Mouse (Mus musculus) forebrain, postnatal 0 days (tissue): ENCODE results near the gene Slirp. TPM values are rescaled to one million over a fixed set of nuclear protein-coding genes. Genes with fewer than 3 reads are reported as not detected.

Experiments used
- ATAC-seq: fragments of 200-750 bp; cut with Nextera tagmentation; 2 replicates; pipeline ENCODE4 v1.8.0; 2017; ENCODE audit warnings: mild to moderate bottlenecking, moderate library complexity
- DNase-seq: peaks from one replicate; pipeline ENCODE4 v3.0.0-alpha.2; 2015
- H3K27ac ChIP-seq: fragments of 300-500 bp; sonication (generic); 2 replicates; pipeline ENCODE4 v1.5.1; 2014; ENCODE audit warnings: low read depth, mild to moderate bottlenecking, antibody characterized with exemption, low read length, moderate library complexity, mixed read lengths
- H3K27me3 ChIP-seq: fragments of 300-500 bp; sonication (generic); 2 replicates; pipeline ENCODE4 v1.6.1; 2014; ENCODE audit warnings: mild to moderate bottlenecking, low read length, mixed read lengths; ENCODE audit not compliant: insufficient read depth
- H3K36me3 ChIP-seq: fragments of 300-500 bp; sonication (generic); 2 replicates; pipeline ENCODE4 v1.6.1; 2014; ENCODE audit warnings: mild to moderate bottlenecking, moderate library complexity; ENCODE audit not compliant: insufficient read depth
- H3K4me1 ChIP-seq: fragments of 300-500 bp; sonication (generic); 2 replicates; pipeline ENCODE4 v1.6.1; 2014; ENCODE audit warnings: antibody characterized with exemption; ENCODE audit not compliant: insufficient read depth
- H3K4me2 ChIP-seq: fragments of 300-500 bp; sonication (generic); 2 replicates; pipeline ENCODE4 v1.6.1; 2014; ENCODE audit warnings: low read depth, mild to moderate bottlenecking, moderate library complexity
- H3K4me3 ChIP-seq: fragments of 300-500 bp; sonication (generic); 2 replicates; pipeline ENCODE4 v1.5.1; 2014; ENCODE audit warnings: low read depth, low read length, mixed read lengths
- H3K9ac ChIP-seq: fragments of 300-500 bp; sonication (generic); 2 replicates; pipeline ENCODE4 v1.6.1; 2014; ENCODE audit warnings: mild to moderate bottlenecking
- H3K9me3 ChIP-seq: fragments of 300-500 bp; sonication (generic); 2 replicates; pipeline ENCODE4 v1.6.1; 2016; ENCODE audit warnings: low read length
- CTCF ChIP-seq: sonication (generic); IDR thresholded peaks from 2 replicates; pipeline ENCODE4 v1.5.1; 2016; ENCODE audit warnings: antibody characterized with exemption, control low read depth, low read depth
- WGBS: fragments of 180-500 bp; shearing (Covaris S2); extraction: QIAGEN DNeasy Blood & Tissue Kit; methylation state at CpG from one replicate; pipeline ENCODE4 v1.1.7; 2014; 5-methylcytosine and 5-hydroxymethylcytosine counted together
- polyA plus RNA-seq: library from polyadenylated mRNA; unstranded; fragments of >200 nt; fragmentation: Nextera tagmentation; extraction: Ambion mirVana; gene quantifications from 2 replicates; pipeline ENCODE4 v1.2.1, GENCODE M21; 2015
- total RNA-seq: library from RNA; depleted of rRNA; stranded (reverse); fragments of >200 nt; gene quantifications from 2 replicates; pipeline ENCODE4 v1.2.3, GENCODE M21; 2014; rRNA removed

Slirp gene
- total RNA-seq: 63.9 and 86.4 TPM in 2 replicates
- polyA plus RNA-seq: 208 and 262 TPM in 2 replicates

- ATAC-seq (peak; percentile 97), DNase-seq (peak; percentile 96)
- Histone ChIP-seq H3K4me1 (peaks cover 15% of the 10 kb centered on the region; the same call in 1 of the 2 replicates), H3K9me3 (no peaks in the 10 kb centered on the region), H3K36me3 (peaks cover 33% of the 10 kb centered on the region), H3K27ac (peak within 1 kb of the TSS; percentile 88), H3K27me3 (no peaks in the 10 kb centered on the region), H3K4me3 (peak within 1 kb of the TSS; percentile 81), H3K9ac (peak within 1 kb of the TSS; percentile 90), H3K4me2 (peak within 1 kb of the TSS; percentile 65)
- no peak for TF ChIP-seq CTCF
- WGBS: under 1% methylated on average over 28 of the region's 28 CpGs
These were observed at the start of gene Slirp, which contains the start of gene Alkbh1 for GRCm38 (mm10) chr12:87443700-87444122. Slirp (plus strand) TSS chr12:87443896. Alkbh1 (minus strand) TSS chr12:87444017.

DNA sequence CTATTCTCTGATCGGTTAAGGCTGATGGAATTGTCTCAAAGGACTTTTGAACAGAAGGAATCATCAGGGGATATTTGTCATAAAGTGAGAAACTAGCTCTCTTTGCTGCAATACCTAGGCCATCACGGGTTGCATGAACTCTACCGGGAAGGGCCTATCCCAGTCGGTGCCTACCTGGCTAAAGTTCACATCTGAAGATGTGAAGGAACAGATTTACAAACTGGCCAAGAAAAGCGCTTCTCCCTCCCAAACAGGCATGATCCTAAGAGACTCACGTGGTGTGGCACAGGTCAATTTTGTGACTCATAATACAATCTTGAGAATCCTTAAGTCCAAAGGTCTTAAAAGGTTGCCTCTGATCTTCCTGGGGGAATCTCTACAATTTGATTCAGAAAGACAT, 49.4 kb upstream of the Slirp start:
- Histone ChIP-seq H3K4me2 (no peak overlapping the region), H3K27ac (no peak overlapping the region), H3K9me3 (no peaks in the 10 kb centered on the region), H3K4me1 (no peaks in the 10 kb centered on the region), H3K9ac (no peak overlapping the region), H3K4me3 (no peak overlapping the region), H3K27me3 (no peaks in the 10 kb centered on the region), H3K36me3 (no peaks in the 10 kb centered on the region)
- 91% methylated on average over 6 of the region's 6 CpGs for WGBS
- TF ChIP-seq CTCF: no peak
- DNase-seq (no peak), ATAC-seq (no peak)

DNA sequence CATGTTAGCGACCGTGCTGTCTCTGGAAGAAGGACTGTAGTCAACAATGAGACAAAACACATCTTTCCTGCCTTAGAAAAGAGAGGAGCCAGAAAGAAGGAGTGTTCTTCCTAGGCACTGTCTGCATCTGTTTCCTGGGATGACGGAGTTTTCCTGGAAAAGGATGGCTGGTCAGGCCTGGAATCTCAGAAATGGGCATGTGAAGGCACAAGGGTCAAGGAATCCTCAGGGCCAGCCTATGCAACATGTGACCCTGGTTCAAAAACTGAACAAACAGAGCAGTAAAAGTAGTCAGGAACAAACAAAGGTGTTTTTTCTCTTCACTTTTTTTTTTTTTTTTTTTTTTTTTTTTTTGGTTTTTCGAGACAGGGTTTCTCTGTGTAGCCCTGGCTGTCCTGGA, 46.6 kb upstream of the Slirp start:
- Histone ChIP-seq H3K36me3 (no peaks in the 10 kb centered on the region), H3K4me3 (no peak overlapping the region), H3K9me3 (no peaks in the 10 kb centered on the region), H3K9ac (no peak overlapping the region), H3K4me1 (no peaks in the 10 kb centered on the region), H3K27me3 (no peaks in the 10 kb centered on the region), H3K4me2 (no peak overlapping the region), H3K27ac (no peak overlapping the region)
- ATAC-seq: no peak
- DNase-seq: no peak
- no peak for TF ChIP-seq CTCF
- 82% methylated on average over 4 of the region's 4 CpGs for WGBS

- Histone ChIP-seq H3K4me1 (no peaks in the 10 kb centered on the region), H3K27ac (no peak overlapping the region), H3K4me2 (no peak overlapping the region), H3K36me3 (no peaks in the 10 kb centered on the region), H3K4me3 (no peak overlapping the region), H3K9ac (no peak overlapping the region), H3K27me3 (no peaks in the 10 kb centered on the region), H3K9me3 (no peaks in the 10 kb centered on the region)
- WGBS: 71% methylated on average over 4 of the region's 4 CpGs
- ATAC-seq (no peak), DNase-seq (no peak)
- no peak for TF ChIP-seq CTCF
These were observed 45.8 kb upstream of the Slirp start for GRCm38 (mm10) chr12:87397811-87398417.

- TF ChIP-seq CTCF: no peak
- Histone ChIP-seq H3K36me3 (no peaks in the 10 kb centered on the region), H3K27me3 (no peaks in the 10 kb centered on the region), H3K9me3 (no peaks in the 10 kb centered on the region), H3K4me1 (no peaks in the 10 kb centered on the region), H3K4me3 (no peak overlapping the region), H3K9ac (no peak overlapping the region), H3K4me2 (no peak overlapping the region), H3K27ac (no peak overlapping the region)
- WGBS: 88% methylated on average over 10 of the region's 10 CpGs
- no peak for ATAC-seq
- DNase-seq: no peak
These were observed 44.4 kb upstream of the Slirp start for GRCm38 (mm10) chr12:87399119-87399819.

DNA sequence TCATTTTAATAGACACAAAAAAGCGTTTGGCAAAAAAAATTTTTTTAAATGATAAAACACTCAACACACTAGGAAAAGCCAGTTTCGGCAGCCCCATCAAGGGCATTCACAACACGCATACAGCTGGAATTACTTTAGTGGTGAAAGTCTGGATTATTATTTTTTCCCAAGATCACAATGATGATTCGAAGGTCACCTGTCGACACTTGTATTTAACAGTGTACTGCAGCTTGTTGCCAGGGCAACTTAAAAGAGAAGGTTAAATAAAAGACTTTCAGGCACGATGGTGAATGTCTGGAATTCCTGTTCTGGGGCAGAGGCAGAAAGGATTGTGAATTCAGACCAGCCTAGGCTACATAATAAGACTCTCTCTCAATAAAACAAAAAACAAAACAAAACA, 41.8 kb upstream of the Slirp start:
- Histone ChIP-seq H3K4me2 (no peak overlapping the region), H3K36me3 (no peaks in the 10 kb centered on the region), H3K9me3 (no peaks in the 10 kb centered on the region), H3K9ac (no peak overlapping the region), H3K27me3 (no peaks in the 10 kb centered on the region), H3K4me3 (no peak overlapping the region), H3K4me1 (no peaks in the 10 kb centered on the region), H3K27ac (no peak overlapping the region)
- DNase-seq: no peak
- TF ChIP-seq CTCF: no peak
- 46% methylated on average over 6 of the region's 6 CpGs for WGBS
- no peak for ATAC-seq

DNA sequence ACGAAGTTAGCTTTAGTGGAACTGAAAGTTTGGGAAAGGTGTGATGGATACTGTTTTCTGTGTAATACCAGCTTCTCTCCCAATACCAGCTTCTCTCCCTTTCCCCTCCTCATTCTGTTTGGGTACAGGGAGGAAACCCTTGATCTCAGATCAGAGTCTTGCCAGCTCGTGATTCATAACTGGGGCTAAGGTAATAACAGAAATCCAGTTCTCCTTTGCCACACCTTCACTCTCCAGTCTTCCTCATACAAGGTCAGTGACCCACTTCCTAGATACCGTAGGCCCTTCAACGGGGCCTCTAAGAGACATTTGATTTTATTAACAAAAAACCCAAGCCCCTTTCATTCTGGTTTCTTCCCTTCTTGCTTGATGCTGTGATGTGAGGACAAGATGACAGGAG, 38.5 kb upstream of the Slirp start:
- Histone ChIP-seq H3K9me3 (no peaks in the 10 kb centered on the region), H3K4me1 (no peaks in the 10 kb centered on the region), H3K36me3 (no peaks in the 10 kb centered on the region), H3K4me2 (no peak overlapping the region), H3K4me3 (no peak overlapping the region), H3K27ac (no peak overlapping the region), H3K9ac (no peak overlapping the region), H3K27me3 (no peaks in the 10 kb centered on the region)
- 86% methylated on average over 4 of the region's 4 CpGs for WGBS
- DNase-seq: no peak
- TF ChIP-seq CTCF: no peak
- no peak for ATAC-seq
